ENCODE assay signal across 8 mouse cellular contexts in genomic region chr10:80190491-80191051, GRCm38 (mm10). TPM values are rescaled to one million over a fixed set of nuclear protein-coding genes. Genes with fewer than 3 reads are reported as not detected.
DNase-seq lines count a peak whose midpoint lies in the region; ATAC-seq lines count a peak whose summit lies in the region.

No protein-coding gene starts in this region.

- H3K27ac ChIP-seq in forebrain, embryonic 15.5 days (replicated peaks): peak overlapping the region; percentile 90
- no peak overlapping the region for H3K27ac ChIP-seq in kidney, embryonic 15.5 days
- no peak overlapping the region for H3K27ac ChIP-seq in stomach, embryonic 15.5 days

- WGBS in forebrain, embryonic 15.5 days: under 1% methylated on average over 48 of the region's 48 CpGs
- under 1% methylated on average over 47 of the region's 48 CpGs for WGBS in kidney, embryonic 15.5 days
- WGBS in stomach, embryonic 15.5 days: 2% methylated on average over 48 of the region's 48 CpGs

- H3K27me3 ChIP-seq in forebrain, embryonic 15.5 days: 0 out of 2 replicates have a peak, but pooled peaks cover 4% of the 10 kb centered on the region
- H3K27me3 ChIP-seq in kidney, embryonic 15.5 days: peaks cover 72% of the 10 kb centered on the region
- H3K27me3 ChIP-seq in stomach, embryonic 15.5 days (replicated peaks): peaks cover 33% of the 10 kb centered on the region

- H3K4me1 ChIP-seq in forebrain, embryonic 15.5 days: peaks cover 19% of the 10 kb centered on the region
- peaks cover 22% of the 10 kb centered on the region for H3K4me1 ChIP-seq in kidney, embryonic 15.5 days
- peaks cover 9% of the 10 kb centered on the region for H3K4me1 ChIP-seq in stomach, embryonic 15.5 days

- ATAC-seq in forebrain, embryonic 15.5 days (replicated peaks): peak; percentile 41
- no peak; the same call in 1 of the 2 replicates for ATAC-seq in kidney, embryonic 15.5 days (replicated peaks; ENCODE audit: low FRiP score)
- ATAC-seq in stomach, embryonic 15.5 days (ENCODE audit: insufficient read depth, low FRiP score, low read depth): no peak

- intact Hi-C loops in heart, postnatal 25 days (cut with DNase I): no loop called here

- H3K9ac ChIP-seq in forebrain, embryonic 15.5 days (replicated peaks): peak overlapping the region; percentile 87
- H3K9ac ChIP-seq in kidney, embryonic 15.5 days: peak overlapping the region; percentile 31
- peak overlapping the region; percentile 16; the same call in 1 of the 2 replicates for H3K9ac ChIP-seq in stomach, embryonic 15.5 days

- H3K4me2 ChIP-seq in forebrain, embryonic 15.5 days (replicated peaks): peak overlapping the region; percentile 88
- H3K4me2 ChIP-seq in kidney, embryonic 15.5 days: peak overlapping the region; percentile 86
- H3K4me2 ChIP-seq in stomach, embryonic 15.5 days: peak overlapping the region; percentile 81

- peaks cover 20% of the 10 kb centered on the region for H3K36me3 ChIP-seq in forebrain, embryonic 15.5 days
- H3K36me3 ChIP-seq in kidney, embryonic 15.5 days: peaks cover 25% of the 10 kb centered on the region; the same call in 1 of the 2 replicates
- H3K36me3 ChIP-seq in stomach, embryonic 15.5 days: no peaks in the 10 kb centered on the region

- no peaks in the 10 kb centered on the region for H3K9me3 ChIP-seq in forebrain, embryonic 15.5 days
- H3K9me3 ChIP-seq in kidney, embryonic 15.5 days (replicated peaks): no peaks in the 10 kb centered on the region
- H3K9me3 ChIP-seq in stomach, embryonic 15.5 days: no peaks in the 10 kb centered on the region

- peak overlapping the region; percentile 54 for H3K4me3 ChIP-seq in forebrain, embryonic 15.5 days
- H3K4me3 ChIP-seq in kidney, embryonic 15.5 days (replicated peaks): peak overlapping the region; percentile 45
- H3K4me3 ChIP-seq in stomach, embryonic 15.5 days (replicated peaks): peak overlapping the region; percentile 40

- peak; percentile 93 for DNase-seq in heart, adult 11 months
- DNase-seq in heart, postnatal 25 days (ENCODE audit: low spot score): no peak
- DNase-seq in adrenal gland, postnatal 14 days: peak; percentile 74
- peak; percentile 66 for DNase-seq in lung, postnatal 10 days
- no peak for DNase-seq in frontal cortex, postnatal 10 days (ENCODE audit: low spot score in 2 of 2)

RNA-seq across cellular contexts. Expression of gene Efna2, which starts 11.3 kb away (rescaled TPM):
- total RNA-seq in heart, postnatal 25 days (2021): 1 to 10 TPM in 1 of 2 experiments, under 1 TPM in 1; 0.91 to 1.1 TPM
- 3.1 and 3.9 TPM in 2 replicates for total RNA-seq in adrenal gland, postnatal 14 days (2021)
- 35.8 and 36.5 TPM in 2 replicates for polyA plus RNA-seq in forebrain, embryonic 15.5 days (2015; fragmentation: Nextera tagmentation; extraction: Ambion mirVana)
- 15.4 and 17.0 TPM in 2 replicates for polyA plus RNA-seq in kidney, embryonic 15.5 days (2015; fragmentation: Nextera tagmentation; extraction: Ambion mirVana)
- 15.7 TPM in 2 replicates for polyA plus RNA-seq in stomach, embryonic 15.5 days (2015; fragmentation: Nextera tagmentation; extraction: Ambion mirVana)

RNA-seq across cellular contexts. Expression of gene 1600002K03Rik, which starts 17.8 kb away (rescaled TPM):
- 1 to 10 TPM; 4.2 to 5.2 TPM for total RNA-seq in heart, postnatal 25 days (2021)
- 8.6 and 9.5 TPM in 2 replicates for total RNA-seq in adrenal gland, postnatal 14 days (2021)
- 9.7 and 12.7 TPM in 2 replicates for polyA plus RNA-seq in forebrain, embryonic 15.5 days (2015; fragmentation: Nextera tagmentation; extraction: Ambion mirVana)
- polyA plus RNA-seq in kidney, embryonic 15.5 days (2015; fragmentation: Nextera tagmentation; extraction: Ambion mirVana): 11.2 and 13.2 TPM in 2 replicates
- 17.5 and 19.7 TPM in 2 replicates for polyA plus RNA-seq in stomach, embryonic 15.5 days (2015; fragmentation: Nextera tagmentation; extraction: Ambion mirVana)

RNA-seq across cellular contexts. Expression of gene Cirbp, which starts 24.8 kb away (rescaled TPM):
- 10 to 100 TPM; 31.7 to 43.1 TPM for total RNA-seq in heart, postnatal 25 days (2021)
- 67.6 and 106 TPM in 2 replicates for total RNA-seq in adrenal gland, postnatal 14 days (2021)
- 350 and 358 TPM in 2 replicates for polyA plus RNA-seq in forebrain, embryonic 15.5 days (2015; fragmentation: Nextera tagmentation; extraction: Ambion mirVana)
- 95.1 and 111 TPM in 2 replicates for polyA plus RNA-seq in kidney, embryonic 15.5 days (2015; fragmentation: Nextera tagmentation; extraction: Ambion mirVana)
- polyA plus RNA-seq in stomach, embryonic 15.5 days (2015; fragmentation: Nextera tagmentation; extraction: Ambion mirVana): 90.3 and 103 TPM in 2 replicates

RNA-seq across cellular contexts. Expression of gene Mum1, which starts 35.7 kb away (rescaled TPM):
- 10 to 100 TPM; 15.3 to 16.7 TPM for total RNA-seq in heart, postnatal 25 days (2021)
- 23.8 and 29.9 TPM in 2 replicates for total RNA-seq in adrenal gland, postnatal 14 days (2021)
- polyA plus RNA-seq in forebrain, embryonic 15.5 days (2015; fragmentation: Nextera tagmentation; extraction: Ambion mirVana): 49.9 and 52.8 TPM in 2 replicates
- 74.8 and 75.5 TPM in 2 replicates for polyA plus RNA-seq in kidney, embryonic 15.5 days (2015; fragmentation: Nextera tagmentation; extraction: Ambion mirVana)
- 58.6 and 66.5 TPM in 2 replicates for polyA plus RNA-seq in stomach, embryonic 15.5 days (2015; fragmentation: Nextera tagmentation; extraction: Ambion mirVana)

RNA-seq across cellular contexts. Expression of gene Midn, which starts 42.5 kb away (rescaled TPM):
- total RNA-seq in heart, postnatal 25 days (2021): 100 to 1,000 TPM in 1 of 2 experiments, 10 to 100 TPM in 1; 92.1 to 120 TPM
- total RNA-seq in adrenal gland, postnatal 14 days (2021): 114 and 140 TPM in 2 replicates
- polyA plus RNA-seq in forebrain, embryonic 15.5 days (2015; fragmentation: Nextera tagmentation; extraction: Ambion mirVana): 33.0 and 34.9 TPM in 2 replicates
- 18.8 and 19.5 TPM in 2 replicates for polyA plus RNA-seq in kidney, embryonic 15.5 days (2015; fragmentation: Nextera tagmentation; extraction: Ambion mirVana)
- 16.0 and 19.8 TPM in 2 replicates for polyA plus RNA-seq in stomach, embryonic 15.5 days (2015; fragmentation: Nextera tagmentation; extraction: Ambion mirVana)

Comparison
In these comparisons a context has a peak if more than half of its experiments do, and no peak if none do; other contexts are left out.
1. DNase-seq: peak in heart, adult 11 months (single experiment), adrenal gland, postnatal 14 days (single experiment) and lung, postnatal 10 days (single experiment); none in heart, postnatal 25 days (single experiment) and frontal cortex, postnatal 10 days (0 of 2).
2. H3K9ac ChIP-seq: peak in every context shown above with its lines; median percentile 87 in forebrain, embryonic 15.5 days; 31 in kidney, embryonic 15.5 days; 16 in stomach, embryonic 15.5 days.
3. Peak in every context shown above with its lines, with median percentiles within 50 percentile points of each other: H3K4me2 ChIP-seq and H3K4me3 ChIP-seq.